Mouse (Mus musculus) heart, adult 2 months (tissue): ENCODE measurements at regions not wholly inside any gene's neighbourhood (a gene's known extent, or its start where the extent isn't known, plus 50 kb on each side); places are given as distances from the start of the nearest gene placed in this dataset.

Source experiments
- CTCF ChIP-seq: fragments of 200-600 bp; IDR thresholded peaks from 2 replicates; pipeline ENCODE4 v1.8.1; 2022; ENCODE audit warnings: antibody characterized with exemption, mild to moderate bottlenecking, moderate library complexity
- EP300 ChIP-seq: fragments of 200-500 bp; IDR thresholded peaks from 2 replicates; pipeline ENCODE4 v1.6.1; 2011; ENCODE audit warnings: low read depth, low read length, control low read depth; ENCODE audit not compliant: insufficient read depth
- POLR2A ChIP-seq: fragments of 200-500 bp; IDR thresholded peaks from 2 replicates; pipeline ENCODE4 v1.6.1; 2011; ENCODE audit warnings: mild to moderate bottlenecking, low read depth, low read length, control low read depth; ENCODE audit not compliant: insufficient read depth

- TF ChIP-seq EP300 (no peak), CTCF (no peak), POLR2A (no peak)
Measured at GRCm38 (mm10) chr4:31143166-31143565, 820.7 kb upstream of the Map3k7 start.
